Mouse (Mus musculus): ENCODE data around the gene Btbd35f23. TPM values are rescaled to one million over a fixed set of nuclear protein-coding genes. Genes with fewer than 3 reads are reported as not detected.
"Not testable (repeated sequence)": the region's sequence is repeated elsewhere in the genome, so short reads cannot be mapped to it uniquely, and the experiment has no call there.

Btbd35f23 gene
- polyA plus RNA-seq (2012; rRNA removed) = not detected in 2 replicates

DNA sequence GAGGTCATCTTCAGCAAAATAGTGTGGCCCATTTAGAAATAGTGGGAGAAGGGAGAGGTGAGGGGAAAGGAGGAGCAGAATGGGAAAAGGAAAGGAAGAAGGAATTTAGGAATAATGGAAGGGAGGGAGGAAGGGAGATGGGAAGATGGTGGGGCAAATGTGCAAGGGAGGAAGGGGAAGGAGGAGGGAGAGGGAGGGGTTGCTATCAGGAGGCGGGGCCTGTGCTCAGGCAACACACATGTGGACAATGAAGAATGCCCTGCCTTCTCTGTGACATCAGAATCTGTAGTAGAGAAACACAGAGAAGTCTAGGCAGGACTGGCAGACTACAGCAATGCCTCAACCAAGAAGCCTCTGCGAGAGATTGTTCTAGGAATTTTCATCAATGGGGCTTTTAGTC is at the start of gene Btbd35f23:
Gene Btbd35f23 (plus strand): TSS at position 301 of the 400 bp plus-strand sequence.
- DNase-seq; H3K4me1 ChIP-seq (ENCODE audit: control insufficient read depth, insufficient read depth, low read length); H3K27me3 ChIP-seq (replicated peaks; ENCODE audit: control insufficient read depth, insufficient read depth, low read length); H3K36me3 ChIP-seq (ENCODE audit: control insufficient read depth, insufficient read depth, low read length); H3K4me3 ChIP-seq (ENCODE audit: insufficient read depth, low read depth, low read length); H3K27ac ChIP-seq (ENCODE audit: insufficient read depth, low read depth, low read length): not testable (repeated sequence)
- WGBS = 79% methylated on average over 1 of the region's 2 CpGs

Other genes starting within 250 kb of the Btbd35f23 start
- gene Btbd35f24, start 119.0 kb downstream of the Btbd35f23 start, polyA plus RNA-seq (2012; rRNA removed) = not detected in 2 replicates